Mouse (Mus musculus): Measurements from ENCODE around the gene Pde12. TPM values are rescaled to one million over a fixed set of nuclear protein-coding genes. Genes with fewer than 3 reads are reported as not detected.
"Not testable (repeated sequence)": the region's sequence is repeated elsewhere in the genome, so short reads cannot be mapped to it uniquely, and the experiment has no call there.

Gene Pde12
- polyA plus RNA-seq (2016; fragmentation: Nextera tagmentation; extraction: Ambion mirVana) = 11.0 and 12.4 TPM in 2 replicates

GRCm38 (mm10) chr14:26669292-26670073 is at the start of gene Pde12:
Gene Pde12, minus strand, starts transcription at chr14:26669883.
- peak; percentile 95 for DNase-seq (ENCODE audit: low spot score)
- peak within 1 kb of the TSS; percentile 97 for H3K27ac ChIP-seq
- H3K9me3 ChIP-seq = no peaks in the 10 kb centered on the region
- peaks cover 10% of the 10 kb centered on the region for H3K4me1 ChIP-seq
- H3K27me3 ChIP-seq (ENCODE audit: insufficient read depth, poor library complexity, severe bottlenecking) = no peaks in the 10 kb centered on the region
- peaks cover 19% of the 10 kb centered on the region for H3K36me3 ChIP-seq
- WGBS = under 1% methylated on average over 70 of the region's 70 CpGs
- peak within 1 kb of the TSS; percentile 98 for H3K4me3 ChIP-seq

GRCm38 (mm10) chr14:26705246-26705645 is 35.6 kb upstream of the Pde12 start:
- 86% methylated on average over 5 of the region's 5 CpGs for WGBS

GRCm38 (mm10) chr14:26697912-26698311 is 28.2 kb upstream of the Pde12 start:
- Histone ChIP-seq H3K27me3 (ENCODE audit: insufficient read depth, poor library complexity, severe bottlenecking) (no peaks in the 10 kb centered on the region), H3K36me3 (no peaks in the 10 kb centered on the region), H3K4me1 (no peaks in the 10 kb centered on the region), H3K27ac (no peak overlapping the region), H3K4me3 (no peak overlapping the region), H3K9me3 (no peaks in the 10 kb centered on the region)
- no peak for DNase-seq (ENCODE audit: low spot score)

More at GRCm38 (mm10) chr14:26705246-26705645, 35.6 kb upstream of the Pde12 start:
- H3K36me3 ChIP-seq; H3K9me3 ChIP-seq; H3K4me3 ChIP-seq; H3K27ac ChIP-seq; H3K27me3 ChIP-seq (ENCODE audit: insufficient read depth, poor library complexity, severe bottlenecking); H3K4me1 ChIP-seq; DNase-seq (ENCODE audit: low spot score): not testable (repeated sequence)

GRCm38 (mm10) chr14:26692974-26693373 is 23.3 kb upstream of the Pde12 start, which contains the start of gene Dnah12:
Gene Dnah12, plus strand, starts transcription at chr14:26693274.
- no peaks in the 10 kb centered on the region for H3K9me3 ChIP-seq
- 80% methylated on average over 3 of the region's 3 CpGs for WGBS
- no peaks in the 10 kb centered on the region for H3K36me3 ChIP-seq
- H3K4me1 ChIP-seq = 0 out of 2 replicates have a peak, but pooled peaks cover 3% of the 10 kb centered on the region
- H3K27ac ChIP-seq = no peak within 1 kb of the TSS
- H3K27me3 ChIP-seq (ENCODE audit: insufficient read depth, poor library complexity, severe bottlenecking) = no peaks in the 10 kb centered on the region
- DNase-seq (ENCODE audit: low spot score) = no peak
- H3K4me3 ChIP-seq = no peak within 1 kb of the TSS

- no peak for DNase-seq (ENCODE audit: low spot score)
- H3K27me3 ChIP-seq (ENCODE audit: insufficient read depth, poor library complexity, severe bottlenecking) = no peaks in the 10 kb centered on the region
- peak overlapping the region; percentile 52; the same call in 1 of the 2 replicates for H3K27ac ChIP-seq
- 49% methylated on average over 2 of the region's 2 CpGs for WGBS
- H3K36me3 ChIP-seq = no peaks in the 10 kb centered on the region
- 0 out of 2 replicates have a peak, but pooled peaks cover 3% of the 10 kb centered on the region for H3K4me1 ChIP-seq
- no peaks in the 10 kb centered on the region for H3K9me3 ChIP-seq
- no peak overlapping the region for H3K4me3 ChIP-seq
Measured at GRCm38 (mm10) chr14:26691363-26691762, 21.7 kb upstream of the Pde12 start.

GRCm38 (mm10) chr14:26690727-26691126 is 21.0 kb upstream of the Pde12 start:
- DNase-seq (ENCODE audit: low spot score) = no peak
- H3K4me1 ChIP-seq = 0 out of 2 replicates have a peak, but pooled peaks cover 3% of the 10 kb centered on the region
- H3K4me3 ChIP-seq = no peak overlapping the region
- H3K27me3 ChIP-seq (ENCODE audit: insufficient read depth, poor library complexity, severe bottlenecking) = no peaks in the 10 kb centered on the region
- 27% methylated on average over 2 of the region's 2 CpGs for WGBS
- no peaks in the 10 kb centered on the region for H3K36me3 ChIP-seq
- H3K27ac ChIP-seq = peak overlapping the region; percentile 81
- no peaks in the 10 kb centered on the region for H3K9me3 ChIP-seq

- H3K27ac ChIP-seq = no peak overlapping the region; the same call in 1 of the 2 replicates
- no peaks in the 10 kb centered on the region for H3K9me3 ChIP-seq
- WGBS = 67% methylated on average over 5 of the region's 5 CpGs
- H3K36me3 ChIP-seq = no peaks in the 10 kb centered on the region
- no peaks in the 10 kb centered on the region for H3K4me1 ChIP-seq
- no peak for DNase-seq (ENCODE audit: low spot score)
- H3K4me3 ChIP-seq = peak overlapping the region; percentile 20; the same call in 1 of the 2 replicates
- no peaks in the 10 kb centered on the region for H3K27me3 ChIP-seq (ENCODE audit: insufficient read depth, poor library complexity, severe bottlenecking)
Measured at GRCm38 (mm10) chr14:26675791-26676190, 6.1 kb upstream of the Pde12 start.

- Histone ChIP-seq H3K4me3 (peak overlapping the region; percentile 20; the same call in 1 of the 2 replicates), H3K9me3 (no peaks in the 10 kb centered on the region), H3K36me3 (no peaks in the 10 kb centered on the region), H3K27me3 (ENCODE audit: insufficient read depth, poor library complexity, severe bottlenecking) (no peaks in the 10 kb centered on the region), H3K4me1 (peaks cover 4% of the 10 kb centered on the region; the same call in 1 of the 2 replicates), H3K27ac (no peak overlapping the region; the same call in 1 of the 2 replicates)
- no peak for DNase-seq (ENCODE audit: low spot score)
- WGBS = 19% methylated on average over 12 of the region's 12 CpGs
Measured at GRCm38 (mm10) chr14:26675371-26675770, 5.7 kb upstream of the Pde12 start.

GRCm38 (mm10) chr14:26674476-26675169 is 4.9 kb upstream of the Pde12 start:
- H3K27ac ChIP-seq; H3K27me3 ChIP-seq (ENCODE audit: insufficient read depth, poor library complexity, severe bottlenecking); DNase-seq (ENCODE audit: low spot score); H3K9me3 ChIP-seq; H3K4me1 ChIP-seq; H3K4me3 ChIP-seq; H3K36me3 ChIP-seq: not testable (repeated sequence)
- 91% methylated on average over 2 of the region's 2 CpGs for WGBS

GRCm38 (mm10) chr14:26671870-26672615 is 2.4 kb upstream of the Pde12 start:
- not testable (repeated sequence) for DNase-seq (ENCODE audit: low spot score); H3K27me3 ChIP-seq (ENCODE audit: insufficient read depth, poor library complexity, severe bottlenecking); H3K9me3 ChIP-seq; H3K4me1 ChIP-seq; H3K36me3 ChIP-seq; H3K4me3 ChIP-seq; H3K27ac ChIP-seq
- 55% methylated on average over 17 of the region's 17 CpGs for WGBS

- no peak for DNase-seq (ENCODE audit: low spot score)
- peaks cover 10% of the 10 kb centered on the region for H3K4me1 ChIP-seq
- no peaks in the 10 kb centered on the region for H3K27me3 ChIP-seq (ENCODE audit: insufficient read depth, poor library complexity, severe bottlenecking)
- peaks cover 5% of the 10 kb centered on the region for H3K36me3 ChIP-seq
- H3K4me3 ChIP-seq = peak overlapping the region; percentile 98; the same call in 1 of the 2 replicates
- H3K9me3 ChIP-seq = no peaks in the 10 kb centered on the region
- no peak overlapping the region for H3K27ac ChIP-seq
Measured at GRCm38 (mm10) chr14:26670964-26671363, 1.3 kb upstream of the Pde12 start.

GRCm38 (mm10) chr14:26668371-26669291 is 1.1 kb downstream of the Pde12 start:
- H3K9me3 ChIP-seq = no peaks in the 10 kb centered on the region
- no peaks in the 10 kb centered on the region for H3K27me3 ChIP-seq (ENCODE audit: insufficient read depth, poor library complexity, severe bottlenecking)
- H3K4me1 ChIP-seq = peaks cover 10% of the 10 kb centered on the region
- under 1% methylated on average over 73 of the region's 73 CpGs for WGBS
- peaks cover 28% of the 10 kb centered on the region for H3K36me3 ChIP-seq
- DNase-seq (ENCODE audit: low spot score) = peak; percentile 78
- peak overlapping the region; percentile 97 for H3K27ac ChIP-seq
- peak overlapping the region; percentile 98 for H3K4me3 ChIP-seq
